Mouse (Mus musculus) embryonic fibroblast, embryonic 13.5 days (primary cell): ENCODE measurements around the gene Lrch1.

Experiments used
- CTCF ChIP-seq: IDR thresholded peaks from 2 replicates; pipeline ENCODE4 v1.5.1; 2011; ENCODE audit warnings: mild to moderate bottlenecking, control low read depth, low read length, moderate library complexity, borderline replicate concordance; ENCODE audit not compliant: insufficient read depth
- POLR2A ChIP-seq: IDR thresholded peaks from 2 replicates; pipeline ENCODE4 v1.6.1; 2011; ENCODE audit warnings: low read depth, mild to moderate bottlenecking, control low read depth, low read length, moderate library complexity

DNA sequence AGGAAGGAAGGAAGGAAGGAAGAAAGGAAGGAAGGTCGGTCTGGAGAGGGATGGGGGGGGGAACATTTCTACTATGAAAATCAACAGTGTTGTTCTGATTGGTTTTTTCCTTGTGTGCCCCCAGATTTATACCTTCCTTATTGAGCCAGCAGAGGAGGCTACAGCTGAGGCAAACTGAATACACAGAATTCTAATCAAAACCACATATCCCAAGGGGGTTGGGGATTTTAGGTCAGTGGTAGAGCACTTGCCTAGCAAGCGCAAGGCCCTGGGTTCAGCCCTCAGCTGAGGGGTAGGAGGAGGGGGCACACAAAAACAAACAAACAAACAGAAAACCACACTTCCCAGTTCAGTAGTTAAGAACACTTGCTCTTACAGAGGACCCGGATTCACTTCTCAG lies 8.8 kb downstream of the Lrch1 start:
- TF ChIP-seq CTCF (no peak), POLR2A (no peak)
